Mouse (Mus musculus): Measurements from ENCODE around the gene Mlh1.

- TF ChIP-seq TAL1 (IDR thresholded peaks at IDR 0.05; ENCODE audit: low read length) (no peak), GATA1 (IDR thresholded peaks at IDR 0.05; ENCODE audit: low read length) (no peak)
These were observed 27.0 kb upstream of the Mlh1 start for GRCm38 (mm10) chr9:111298606-111299005.
